Mouse (Mus musculus): ENCODE measurements at regions not wholly inside any gene's neighbourhood (a gene's known extent, or its start where the extent isn't known, plus 50 kb on each side); places are given as distances from the start of the nearest gene placed in this dataset.

DNA sequence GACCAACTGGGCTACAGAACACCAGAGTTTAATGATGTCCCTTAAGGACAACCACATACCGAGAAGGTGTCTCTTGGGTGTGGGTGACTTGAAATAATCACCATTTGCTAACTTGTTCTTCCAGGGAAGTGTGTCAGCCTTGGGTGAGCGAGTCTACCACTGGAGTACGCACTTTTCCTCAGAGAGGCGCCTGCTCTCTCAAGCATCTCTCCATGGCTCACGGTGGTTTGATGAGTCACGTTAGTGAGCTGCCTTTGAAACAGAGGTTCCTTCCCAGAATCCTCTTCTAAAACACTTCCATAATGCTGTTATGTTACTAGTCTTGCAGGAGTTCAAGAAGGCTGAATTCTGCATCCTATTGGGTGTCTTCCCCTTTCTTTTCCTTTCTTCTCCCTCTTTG, 58.6 kb upstream of the Arntl start:
- Histone ChIP-seq H3K9ac (no peak overlapping the region), H3K27me3 (no peaks in the 10 kb centered on the region), H3K4me1 (replicated peaks) (peaks cover 18% of the 10 kb centered on the region), H3K4me3 (no peak overlapping the region), H3K36me3 (no peaks in the 10 kb centered on the region), H3K4me2 (no peak overlapping the region), H3K27ac (no peak overlapping the region), H3K9me3 (replicated peaks) (no peaks in the 10 kb centered on the region)
- no peak for ATAC-seq (replicated peaks; ENCODE audit: insufficient number of reproducible peaks, insufficient read depth, low FRiP score, low read depth)
- WGBS = 88% methylated on average over 6 of the region's 6 CpGs

DNA sequence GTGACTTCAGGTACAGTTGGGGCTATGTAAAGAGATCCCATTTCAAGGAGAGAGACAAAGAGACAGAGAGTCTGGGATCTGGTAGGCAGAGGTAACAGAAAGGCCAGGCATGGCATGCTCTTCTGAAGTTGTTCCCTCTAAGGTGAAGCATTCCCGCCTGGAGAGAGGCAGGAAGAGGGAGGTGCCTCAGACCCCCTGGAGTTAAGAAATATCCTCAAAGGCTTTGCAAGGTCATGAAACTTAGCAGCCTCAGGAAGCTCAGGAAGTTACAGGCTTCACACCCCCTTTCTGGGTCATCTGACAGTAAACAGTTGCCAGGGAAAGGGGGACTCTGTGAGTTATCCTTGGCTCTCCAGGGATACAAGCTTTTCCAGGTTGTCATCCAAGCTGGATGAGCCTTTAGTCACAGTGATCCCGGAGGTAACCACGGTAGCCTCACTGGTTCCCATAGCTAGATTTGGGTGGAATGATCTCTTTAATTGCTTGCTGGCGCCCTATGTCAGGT, 57.2 kb upstream of the Arntl start:
- no peak for ATAC-seq (replicated peaks; ENCODE audit: insufficient number of reproducible peaks, insufficient read depth, low FRiP score, low read depth)

DNA sequence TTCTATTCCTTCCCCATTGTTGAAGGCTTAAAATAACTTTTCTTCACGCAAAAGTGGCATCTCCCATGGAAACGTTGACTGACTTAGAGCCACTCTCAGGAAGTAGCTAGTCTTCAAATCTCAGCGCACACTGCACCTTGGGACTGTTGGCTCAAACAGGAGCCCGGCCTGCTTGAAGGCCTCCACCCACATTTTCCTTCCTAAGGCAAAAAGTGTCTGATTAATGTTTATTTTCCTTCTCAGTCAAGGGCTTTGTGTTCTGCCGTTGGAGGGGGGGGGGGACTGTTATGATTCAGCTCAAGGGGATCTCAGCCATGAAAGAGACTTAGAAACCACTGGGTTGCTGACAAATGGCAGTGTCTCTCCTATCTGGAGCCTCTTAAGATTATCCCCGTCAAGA, 56.5 kb upstream of the Arntl start:
- no peak for ATAC-seq (replicated peaks; ENCODE audit: insufficient number of reproducible peaks, insufficient read depth, low FRiP score, low read depth)
- 25% methylated on average over 6 of the region's 6 CpGs for WGBS
- no peak overlapping the region for H3K9ac ChIP-seq

More for the DNA sequence above, 57.2 kb upstream of the Arntl start:
- Histone ChIP-seq H3K9me3 (replicated peaks) (no peaks in the 10 kb centered on the region), H3K36me3 (no peaks in the 10 kb centered on the region), H3K27ac (peak overlapping the region; percentile 62), H3K9ac (no peak overlapping the region), H3K4me3 (no peak overlapping the region), H3K4me2 (no peak overlapping the region), H3K27me3 (no peaks in the 10 kb centered on the region), H3K4me1 (replicated peaks) (peaks cover 18% of the 10 kb centered on the region)
- 78% methylated on average over 4 of the region's 4 CpGs for WGBS

DNA sequence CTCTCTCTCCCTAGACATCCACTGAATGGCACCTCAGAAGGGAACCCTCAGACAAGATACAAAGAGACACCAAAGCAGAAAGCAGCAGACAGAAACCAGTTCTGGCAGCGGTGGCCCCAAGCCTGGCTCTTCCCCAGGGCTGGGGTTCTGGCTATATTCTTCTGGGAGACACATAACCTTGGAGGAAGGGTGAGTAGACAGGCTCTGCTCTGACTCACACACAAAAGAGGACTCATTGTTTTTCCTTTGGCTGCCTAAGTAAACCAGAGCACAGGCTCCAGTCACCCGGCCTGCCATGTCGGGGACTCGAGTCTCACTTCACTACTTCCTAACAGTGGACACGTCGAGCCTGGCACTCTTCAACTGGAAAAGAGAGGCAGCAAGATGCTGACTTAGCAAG, 55.8 kb upstream of the Arntl start:
- Histone ChIP-seq H3K9me3 (replicated peaks) (no peaks in the 10 kb centered on the region), H3K4me3 (no peak overlapping the region), H3K4me1 (replicated peaks) (peaks cover 18% of the 10 kb centered on the region), H3K9ac (no peak overlapping the region), H3K4me2 (no peak overlapping the region), H3K36me3 (no peaks in the 10 kb centered on the region), H3K27me3 (no peaks in the 10 kb centered on the region), H3K27ac (peak overlapping the region; percentile 67)
- peak; percentile 54; the same call in 1 of the 2 replicates for ATAC-seq (replicated peaks; ENCODE audit: insufficient number of reproducible peaks, insufficient read depth, low FRiP score, low read depth)
- 27% methylated on average over 6 of the region's 6 CpGs for WGBS

More for the DNA sequence above, 56.5 kb upstream of the Arntl start:
- no peaks in the 10 kb centered on the region for H3K27me3 ChIP-seq
- peak overlapping the region; percentile 67 for H3K27ac ChIP-seq
- no peak overlapping the region for H3K4me3 ChIP-seq
- no peaks in the 10 kb centered on the region for H3K36me3 ChIP-seq
- H3K4me2 ChIP-seq = no peak overlapping the region
- H3K9me3 ChIP-seq (replicated peaks) = no peaks in the 10 kb centered on the region
- peaks cover 18% of the 10 kb centered on the region for H3K4me1 ChIP-seq (replicated peaks)

DNA sequence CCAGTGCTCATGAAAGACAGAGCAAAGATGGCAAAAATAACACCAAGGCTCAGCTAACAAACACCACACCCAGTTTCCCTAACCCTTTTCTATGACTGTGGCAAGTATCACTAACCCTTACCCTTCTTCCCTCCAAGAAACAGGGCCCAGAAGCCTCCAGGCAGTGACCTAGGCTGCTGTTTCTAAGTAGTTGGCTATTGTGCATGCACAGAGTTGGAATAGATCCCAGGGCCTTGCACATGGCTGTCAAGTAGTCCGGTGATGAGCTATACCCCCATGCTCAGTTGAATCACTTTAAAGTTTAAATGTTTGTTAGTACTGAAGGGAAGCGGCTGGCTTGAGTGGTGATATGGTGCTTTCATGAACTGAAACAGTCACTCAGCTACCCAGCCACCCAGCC, 53.9 kb upstream of the Arntl start:
- no peak overlapping the region for H3K27ac ChIP-seq
- no peak overlapping the region for H3K4me3 ChIP-seq
- 65% methylated on average over 2 of the region's 2 CpGs for WGBS
- H3K27me3 ChIP-seq = no peaks in the 10 kb centered on the region
- no peaks in the 10 kb centered on the region for H3K9me3 ChIP-seq (replicated peaks)
- no peaks in the 10 kb centered on the region for H3K36me3 ChIP-seq
- no peak overlapping the region for H3K9ac ChIP-seq
- peaks cover 14% of the 10 kb centered on the region for H3K4me1 ChIP-seq (replicated peaks)
- no peak overlapping the region for H3K4me2 ChIP-seq
- ATAC-seq (replicated peaks; ENCODE audit: insufficient number of reproducible peaks, insufficient read depth, low FRiP score, low read depth) = no peak

DNA sequence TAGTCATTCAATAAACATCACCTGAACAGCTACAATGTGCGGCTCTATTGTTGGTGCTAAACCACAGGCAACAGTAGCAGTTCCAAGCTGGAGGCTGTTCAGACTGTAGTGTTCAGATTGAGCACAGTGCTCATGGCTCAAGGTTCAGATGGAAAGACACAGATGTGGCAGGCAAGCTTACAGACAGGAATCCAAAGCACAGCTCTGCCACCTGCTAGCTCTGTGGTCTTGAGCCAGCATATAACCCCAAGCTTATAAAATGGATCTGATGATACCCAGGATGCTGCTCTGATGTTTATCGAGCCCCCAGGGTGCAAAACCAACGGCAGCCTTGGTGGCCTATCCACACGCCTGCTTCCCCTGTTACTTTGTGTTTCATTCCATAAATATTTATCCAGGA, 53.2 kb upstream of the Arntl start:
- Histone ChIP-seq H3K27me3 (no peaks in the 10 kb centered on the region), H3K9me3 (replicated peaks) (no peaks in the 10 kb centered on the region), H3K9ac (no peak overlapping the region), H3K27ac (no peak overlapping the region), H3K4me3 (no peak overlapping the region), H3K4me1 (replicated peaks) (peaks cover 14% of the 10 kb centered on the region), H3K4me2 (no peak overlapping the region), H3K36me3 (no peaks in the 10 kb centered on the region)
- WGBS = 74% methylated on average over 4 of the region's 4 CpGs
- ATAC-seq (replicated peaks; ENCODE audit: insufficient number of reproducible peaks, insufficient read depth, low FRiP score, low read depth) = no peak

DNA sequence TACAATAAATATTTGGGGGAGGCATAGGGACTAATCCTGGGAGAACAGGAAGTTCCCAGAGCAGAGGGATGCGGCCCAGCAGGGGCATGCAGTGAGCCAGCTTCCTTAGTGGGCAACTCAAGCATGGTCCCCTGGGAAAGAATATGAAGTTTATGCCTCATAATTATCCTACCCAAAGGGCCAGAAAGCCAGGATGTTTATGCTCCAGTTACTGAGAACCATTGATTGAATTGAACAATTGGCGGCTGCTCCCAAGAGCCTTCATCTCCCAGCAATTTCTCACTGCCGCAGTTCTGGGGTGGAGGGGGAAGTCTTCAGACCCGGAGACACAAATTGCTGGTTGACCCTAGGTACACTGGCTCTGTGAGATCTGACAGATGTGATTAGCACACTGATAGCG, 50.9 kb upstream of the Arntl start:
- ATAC-seq (replicated peaks; ENCODE audit: insufficient number of reproducible peaks, insufficient read depth, low FRiP score, low read depth) = no peak
- WGBS = 86% methylated on average over 5 of the region's 5 CpGs
- Histone ChIP-seq H3K9ac (no peak overlapping the region), H3K4me1 (replicated peaks) (peaks cover 5% of the 10 kb centered on the region), H3K27ac (no peak overlapping the region), H3K36me3 (no peaks in the 10 kb centered on the region), H3K4me2 (no peak overlapping the region), H3K4me3 (no peak overlapping the region), H3K27me3 (no peaks in the 10 kb centered on the region), H3K9me3 (replicated peaks) (no peaks in the 10 kb centered on the region)

DNA sequence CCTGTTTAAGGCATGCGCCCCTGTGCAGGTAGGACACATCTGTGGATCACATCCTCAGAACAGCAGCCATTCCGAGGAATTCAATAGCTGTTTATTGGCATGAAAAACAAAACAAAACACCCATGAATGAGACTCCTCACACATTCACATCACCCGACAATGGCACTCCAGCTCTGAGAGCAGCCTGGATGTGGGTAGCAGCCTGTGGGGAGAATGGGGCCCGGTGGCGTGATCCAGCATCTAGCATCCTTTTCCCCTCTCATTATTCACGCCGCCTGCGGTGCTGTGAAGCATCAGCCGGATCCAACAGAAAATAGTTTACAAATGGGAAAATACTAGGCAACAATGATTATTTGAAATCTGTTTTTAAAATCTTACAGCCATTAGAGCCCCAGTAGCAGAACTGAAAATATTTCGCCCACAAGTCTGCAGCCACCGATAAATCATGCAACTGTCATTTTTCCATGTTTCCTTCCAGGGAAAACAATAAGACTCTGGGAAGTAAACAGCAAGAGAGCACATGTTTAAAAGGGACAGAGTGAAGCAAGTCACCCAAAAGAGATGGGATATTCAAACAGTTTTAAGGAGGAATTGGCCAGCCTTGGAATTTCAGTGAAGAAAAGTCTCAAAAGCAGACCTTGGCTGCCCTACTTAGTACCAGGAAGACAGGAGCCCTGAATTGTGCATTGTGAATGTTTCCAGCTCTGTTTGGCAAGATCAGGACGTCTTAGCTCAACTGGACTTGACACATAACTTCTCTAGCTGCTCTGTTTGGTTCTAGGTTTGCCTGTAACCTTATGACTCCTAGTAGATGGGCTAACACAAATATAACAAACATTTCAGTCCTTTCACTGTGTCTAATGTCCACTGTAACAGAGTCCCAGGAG, 50.2 kb upstream of the Arntl start:
- Histone ChIP-seq H3K27me3 (no peaks in the 10 kb centered on the region), H3K4me1 (replicated peaks) (no peaks in the 10 kb centered on the region; the same call in 1 of the 2 replicates), H3K9me3 (replicated peaks) (no peaks in the 10 kb centered on the region), H3K27ac (no peak overlapping the region), H3K36me3 (no peaks in the 10 kb centered on the region), H3K4me2 (no peak overlapping the region), H3K9ac (no peak overlapping the region), H3K4me3 (no peak overlapping the region)
- ATAC-seq (replicated peaks; ENCODE audit: insufficient number of reproducible peaks, insufficient read depth, low FRiP score, low read depth) = no peak
- 77% methylated on average over 12 of the region's 12 CpGs for WGBS
